Mouse (Mus musculus) ovary, adult 10 weeks (tissue): ENCODE data around the gene Ctbp2. TPM values are rescaled to one million over a fixed set of nuclear protein-coding genes. Genes with fewer than 3 reads are reported as not detected.

Experiments used
- polyA plus RNA-seq: library from polyadenylated mRNA; stranded (reverse); fragments of 350-450 nt; fragmentation: Illumina TruSeq; extraction: RNeasy Lipid Tissue Mini Kit (QIAGEN cat#74804); gene quantifications from one replicate; pipeline ENCODE4 v1.2.3, GENCODE M21; 2014

Gene Ctbp2
- 42.8 TPM for polyA plus RNA-seq

GRCm38 (mm10) chr7:133123999-133124700, at the start of gene Ctbp2:
Gene Ctbp2, minus strand, starts transcription at chr7:133124354.

DNA sequence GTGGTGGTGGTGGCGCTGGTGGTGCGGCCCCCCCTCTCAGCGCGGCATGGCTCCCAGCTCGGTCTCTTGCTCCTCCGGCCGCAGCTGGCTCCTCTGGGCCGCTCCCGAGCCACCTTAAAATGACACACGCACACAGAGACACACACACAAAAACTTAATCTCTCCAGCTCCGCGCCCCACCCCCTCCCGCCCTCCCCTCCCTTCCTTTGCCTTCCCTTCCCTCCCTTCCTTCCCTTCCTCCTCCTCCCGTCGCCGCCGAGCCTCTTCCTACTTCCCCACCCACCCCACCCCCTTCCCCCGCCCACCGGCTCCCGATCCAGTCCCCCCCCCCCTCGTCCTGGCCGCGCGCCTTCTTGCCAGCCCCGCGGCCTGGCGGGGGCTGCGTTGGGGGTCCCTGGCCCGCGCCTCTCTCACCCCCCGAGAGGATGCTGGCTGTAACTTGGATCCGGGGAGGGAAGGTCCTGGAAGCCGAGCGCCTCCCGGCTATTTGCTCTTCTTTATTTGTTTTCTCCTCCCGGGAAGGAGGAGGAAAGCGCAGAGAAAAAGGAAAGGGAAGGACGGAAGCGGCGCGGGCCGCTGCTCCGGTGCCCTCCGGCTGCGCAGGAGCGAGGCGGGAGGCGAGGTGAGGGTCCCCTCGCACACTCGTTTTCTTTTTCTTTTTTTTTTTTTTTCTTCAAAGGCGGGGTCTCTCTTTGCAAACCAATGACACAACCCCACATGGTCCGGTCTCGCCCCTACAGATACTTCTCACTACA, 733 bp downstream of the Ctbp2 start, which contains the start of gene Fgfr2:
Fgfr2 (minus strand) TSS at position 107 of the 755 bp plus-strand sequence.

Other genes starting within 250 kb of the Ctbp2 start
- 110 TPM for gene Zranb1, start 193.2 kb downstream of the Ctbp2 start, polyA plus RNA-seq
- 131 TPM for gene Fgfr2, start 1.0 kb downstream of the Ctbp2 start, polyA plus RNA-seq